Mouse (Mus musculus): ENCODE measurements around the gene Mtif3. TPM values are rescaled to one million over a fixed set of nuclear protein-coding genes. Genes with fewer than 3 reads are reported as not detected.

Gene Mtif3
- 19.5 TPM for polyA plus RNA-seq (2017; shearing (Covaris generic))

DNA sequence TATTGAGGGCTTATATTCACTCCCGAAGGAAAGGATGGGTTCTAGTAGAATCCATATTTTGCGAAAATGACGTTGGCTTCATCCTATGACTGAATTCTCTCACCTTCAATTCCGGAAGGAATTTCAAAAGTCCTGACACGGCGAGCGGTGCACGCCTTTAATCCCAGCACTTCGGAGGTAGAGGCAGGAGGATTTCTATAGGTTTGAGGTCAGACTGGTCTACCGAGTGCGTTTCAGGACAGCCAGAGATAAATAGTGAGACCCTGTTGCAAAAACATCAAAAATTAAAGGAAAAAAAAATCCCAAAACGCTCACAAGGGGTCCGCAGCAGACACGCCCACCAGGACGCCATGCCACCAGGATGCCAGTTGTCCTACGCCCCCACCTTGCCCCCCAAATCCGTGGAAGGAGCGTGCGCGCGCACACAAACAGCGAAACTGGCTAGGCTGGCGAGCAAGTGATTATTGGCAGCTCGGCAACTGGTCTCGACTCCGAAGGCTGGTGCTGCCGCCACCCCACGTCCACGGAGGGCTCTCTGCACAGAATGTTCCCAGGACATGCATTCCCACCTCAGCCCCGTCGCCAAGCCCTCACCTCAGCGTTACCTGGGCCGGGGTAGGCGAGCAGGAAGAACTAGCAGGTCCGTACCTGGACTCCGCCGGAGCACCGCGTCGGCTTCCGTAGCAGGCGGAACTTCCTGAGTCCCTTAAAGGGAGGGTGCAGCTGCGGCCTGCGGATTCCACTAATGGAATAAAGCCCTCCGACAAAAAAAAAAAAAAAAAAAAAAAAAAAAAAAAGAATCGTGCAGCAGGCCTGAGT, at the start of gene Mtif3:
Mtif3 (minus strand) TSS at position 683 of the 819 bp plus-strand sequence.

DNA sequence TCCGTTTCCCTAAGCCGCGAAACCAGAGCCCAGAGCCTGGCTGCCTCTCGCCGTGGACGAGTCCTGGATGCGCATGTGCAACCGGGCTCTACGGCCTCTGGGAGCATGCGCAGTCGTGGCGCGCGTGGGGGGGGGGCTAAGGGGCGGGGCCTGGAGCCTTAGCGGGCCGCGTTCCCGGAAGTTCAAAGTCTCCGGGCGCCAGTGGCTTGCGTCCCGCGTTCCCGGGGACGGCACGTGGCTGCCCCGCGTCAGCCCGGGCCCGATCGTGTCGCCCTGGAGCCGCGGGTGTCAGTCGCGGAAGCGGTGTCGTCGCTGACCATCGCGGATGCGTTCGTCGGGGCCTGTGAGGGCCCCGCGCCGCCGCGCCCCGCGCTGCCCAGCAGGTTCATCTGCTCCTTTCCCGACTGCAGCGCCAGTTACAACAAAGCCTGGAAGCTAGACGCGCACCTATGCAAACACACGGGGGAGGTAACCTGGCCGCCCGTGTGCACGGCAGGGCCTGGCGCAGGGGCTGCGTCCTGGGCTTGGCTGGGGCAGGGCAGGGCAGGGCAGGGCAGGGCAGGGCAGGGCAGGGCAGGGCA, 15.0 kb downstream of the Mtif3 start, which contains the start of gene Gtf3a:
Gtf3a (plus strand) TSS at position 150 of the 581 bp plus-strand sequence.

Other genes with a start within 250 kb of the Mtif3 start
- gene Usp12, start 168.8 kb downstream of the Mtif3 start, polyA plus RNA-seq (2017; shearing (Covaris generic)), result 38.1 TPM
- 419 TPM for gene Rpl21, start 130.9 kb downstream of the Mtif3 start, polyA plus RNA-seq (2017; shearing (Covaris generic))
- 15.8 TPM for gene Rasl11a, start 118.7 kb downstream of the Mtif3 start, polyA plus RNA-seq (2017; shearing (Covaris generic))
- gene Gtf3a, start 15.1 kb downstream of the Mtif3 start, polyA plus RNA-seq (2017; shearing (Covaris generic)), result 49.7 TPM
- 79.5 TPM for gene Lnx2, start 112.8 kb upstream of the Mtif3 start, polyA plus RNA-seq (2017; shearing (Covaris generic))
- gene Polr1d, start 113.2 kb upstream of the Mtif3 start, polyA plus RNA-seq (2017; shearing (Covaris generic)), result 184 TPM
- gene Gsx1, start 224.9 kb upstream of the Mtif3 start, polyA plus RNA-seq (2017; shearing (Covaris generic)), result not detected

Data from effector memory CD4-positive, alpha-beta T cell, adult 7 months (primary cell).